Mouse (Mus musculus): ENCODE measurements around the gene Gm7849. TPM values are rescaled to one million over a fixed set of nuclear protein-coding genes. Genes with fewer than 3 reads are reported as not detected.
"Not testable (repeated sequence)": the region's sequence is repeated elsewhere in the genome, so short reads cannot be mapped to it uniquely, and the experiment has no call there.

The Gm7849 gene
- not detected in 2 replicates for polyA plus RNA-seq (2015; fragmentation: Nextera tagmentation; extraction: Ambion mirVana)

DNA sequence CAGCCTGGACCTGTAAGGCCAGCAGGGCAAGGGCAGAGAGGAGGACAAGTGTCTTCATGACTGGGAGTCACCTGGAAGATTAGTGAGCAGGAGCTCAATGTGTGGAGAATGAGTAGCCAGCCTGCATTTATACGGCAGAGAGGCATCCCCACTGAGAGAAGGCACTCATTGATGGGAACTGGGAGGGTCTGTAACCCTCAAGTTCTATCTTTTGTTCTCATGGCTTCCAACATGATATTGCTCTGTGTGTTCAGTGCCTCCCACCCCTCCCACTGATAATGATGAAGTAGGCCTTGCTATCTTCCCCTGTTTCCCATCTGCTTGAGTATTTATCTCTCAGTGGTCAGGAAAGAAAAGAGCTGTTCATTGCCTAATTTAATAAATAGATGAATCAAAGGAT lies at the start of gene Gm7849:
TSS of gene Gm7849 (minus strand) at position 101 of the 400 bp plus-strand sequence.
- H3K4me1 ChIP-seq (ENCODE audit: insufficient read depth, low read depth, low read length); H3K27me3 ChIP-seq (replicated peaks; ENCODE audit: insufficient read depth, low read length); H3K4me2 ChIP-seq (replicated peaks; ENCODE audit: low read depth, low read length); DNase-seq (ENCODE audit: low spot score); H3K36me3 ChIP-seq (ENCODE audit: insufficient read depth, low read length); H3K9ac ChIP-seq (replicated peaks; ENCODE audit: low read depth); H3K9me3 ChIP-seq (ENCODE audit: low read length); H3K4me3 ChIP-seq (ENCODE audit: low read depth, low read length); H3K27ac ChIP-seq (ENCODE audit: low read length); ATAC-seq: not testable (repeated sequence)
- no CpG with 5 or more reads among the region's 1 CpGs for WGBS

DNA sequence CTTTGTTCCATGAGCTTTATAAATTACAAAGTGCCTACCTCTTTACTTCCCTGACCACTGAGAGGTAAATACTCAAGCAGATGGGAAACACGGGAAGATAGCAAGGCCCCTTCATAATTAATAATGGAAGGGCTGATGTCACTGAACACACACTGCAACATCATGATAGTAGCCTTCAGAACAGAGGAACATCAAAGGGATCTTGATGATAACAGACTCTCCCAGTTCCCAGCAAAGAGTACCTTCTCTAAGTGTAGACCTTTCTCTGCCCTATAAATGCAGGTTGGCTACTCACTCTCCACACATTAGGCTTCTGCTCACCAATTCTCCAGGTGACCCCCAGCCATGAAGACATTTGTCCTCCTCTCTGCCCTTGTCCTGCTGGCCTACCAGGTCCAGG lies 29.2 kb downstream of the Gm7849 start, which contains the start of gene Defa36:
TSS of gene Defa36 (plus strand) at position 301 of the 400 bp plus-strand sequence.
- not testable (repeated sequence) for H3K36me3 ChIP-seq (ENCODE audit: insufficient read depth, low read length)
- no CpG with 5 or more reads among the region's 1 CpGs for WGBS

More for the DNA sequence above, 29.2 kb downstream of the Gm7849 start, which contains the start of gene Defa36:
- not testable (repeated sequence) for H3K4me3 ChIP-seq (ENCODE audit: low read depth, low read length); H3K9me3 ChIP-seq (ENCODE audit: low read length); H3K4me2 ChIP-seq (replicated peaks; ENCODE audit: low read depth, low read length); DNase-seq (ENCODE audit: low spot score); H3K9ac ChIP-seq (replicated peaks; ENCODE audit: low read depth); H3K27me3 ChIP-seq (replicated peaks; ENCODE audit: insufficient read depth, low read length); H3K4me1 ChIP-seq (ENCODE audit: insufficient read depth, low read depth, low read length); H3K27ac ChIP-seq (ENCODE audit: low read length); ATAC-seq

Other genes starting within 250 kb of the Gm7849 start
- not detected in 2 replicates for gene Gm15292, start 206.8 kb downstream of the Gm7849 start, polyA plus RNA-seq (2015; fragmentation: Nextera tagmentation; extraction: Ambion mirVana)
- gene Defa27, start 141.0 kb downstream of the Gm7849 start, polyA plus RNA-seq (2015; fragmentation: Nextera tagmentation; extraction: Ambion mirVana), result not detected in 2 replicates
- gene Defa29, start 129.5 kb downstream of the Gm7849 start, polyA plus RNA-seq (2015; fragmentation: Nextera tagmentation; extraction: Ambion mirVana), result not detected in 2 replicates
- not detected in 2 replicates for gene Defa2, start 78.0 kb downstream of the Gm7849 start, polyA plus RNA-seq (2015; fragmentation: Nextera tagmentation; extraction: Ambion mirVana)
- not detected in 2 replicates for gene Defa33, start 64.7 kb downstream of the Gm7849 start, polyA plus RNA-seq (2015; fragmentation: Nextera tagmentation; extraction: Ambion mirVana)
- gene Defa36, start 29.1 kb downstream of the Gm7849 start, polyA plus RNA-seq (2015; fragmentation: Nextera tagmentation; extraction: Ambion mirVana), result not detected in 2 replicates
- gene Defa20, start 52.7 kb upstream of the Gm7849 start, polyA plus RNA-seq (2015; fragmentation: Nextera tagmentation; extraction: Ambion mirVana), result not detected in 2 replicates
- gene Defa32, start 72.5 kb upstream of the Gm7849 start, polyA plus RNA-seq (2015; fragmentation: Nextera tagmentation; extraction: Ambion mirVana), result not detected in 2 replicates
- gene Defa37, start 108.8 kb upstream of the Gm7849 start, polyA plus RNA-seq (2015; fragmentation: Nextera tagmentation; extraction: Ambion mirVana), result not detected in 2 replicates
- not detected in 2 replicates for gene Defa28, start 126.4 kb upstream of the Gm7849 start, polyA plus RNA-seq (2015; fragmentation: Nextera tagmentation; extraction: Ambion mirVana)
- gene Gm7861, start 137.9 kb upstream of the Gm7849 start, polyA plus RNA-seq (2015; fragmentation: Nextera tagmentation; extraction: Ambion mirVana), result not detected in 2 replicates
- not detected in 2 replicates for gene Defa26, start 161.6 kb upstream of the Gm7849 start, polyA plus RNA-seq (2015; fragmentation: Nextera tagmentation; extraction: Ambion mirVana)
- not detected in 2 replicates for gene Defa17, start 199.2 kb upstream of the Gm7849 start, polyA plus RNA-seq (2015; fragmentation: Nextera tagmentation; extraction: Ambion mirVana)
- not detected in 2 replicates for gene Defa34, start 209.2 kb upstream of the Gm7849 start, polyA plus RNA-seq (2015; fragmentation: Nextera tagmentation; extraction: Ambion mirVana)
- gene AY761184, start 247.1 kb upstream of the Gm7849 start, polyA plus RNA-seq (2015; fragmentation: Nextera tagmentation; extraction: Ambion mirVana), result not detected in 2 replicates

Measured in lung, postnatal 0 days (tissue).